Mouse (Mus musculus): ENCODE results near the gene Mapk8ip2. TPM values are rescaled to one million over a fixed set of nuclear protein-coding genes. Genes with fewer than 3 reads are reported as not detected.

Gene Mapk8ip2
- 0.04 TPM in 1 of 2 replicates, not detected in the other for total RNA-seq (2012; rRNA removed)
- total RNA-seq (2014; rRNA removed), result not detected in 2 replicates
- polyA plus RNA-seq (2012; ENCODE audit: insufficient read length, low read depth), result not detected in 2 replicates

DNA sequence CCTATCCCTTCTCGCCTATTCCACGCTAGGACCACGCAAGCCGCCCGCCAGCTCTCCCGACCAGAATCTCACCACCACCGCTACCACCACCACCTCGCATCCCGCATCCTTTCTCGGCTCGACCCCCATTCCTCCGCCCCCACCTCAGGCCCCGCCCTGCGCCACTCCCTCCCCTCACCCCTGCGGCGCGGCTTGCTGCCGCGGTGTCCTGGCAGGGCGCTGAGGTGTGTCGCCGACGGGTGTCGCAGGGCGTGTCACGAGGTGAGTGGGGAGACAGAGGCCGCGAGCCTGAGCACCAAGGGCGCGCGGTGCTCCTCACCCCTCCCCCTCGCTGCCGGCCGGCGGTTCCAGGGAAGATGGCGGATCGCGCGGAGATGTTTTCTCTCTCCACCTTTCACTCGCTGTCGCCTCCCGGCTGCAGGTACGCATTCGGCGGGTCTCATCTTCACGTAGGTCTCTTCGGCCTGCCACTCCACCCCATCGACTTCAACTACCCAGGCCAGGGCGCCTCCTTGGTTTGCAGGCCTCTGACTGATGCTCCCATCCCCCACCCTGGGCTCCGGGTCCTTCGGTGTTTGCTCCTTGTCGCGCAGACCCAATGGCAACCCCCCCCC, at the start of gene Mapk8ip2:
TSS of gene Mapk8ip2 (plus strand) at position 49 of the 614 bp plus-strand sequence.
- Histone ChIP-seq H3K9me3 (replicated peaks; ENCODE audit: low read length) (peaks cover 7% of the 10 kb centered on the region), H3K27ac (ENCODE audit: insufficient read depth, low read depth) (no peak within 1 kb of the TSS), H3K36me3 (replicated peaks in 1 of 2; ENCODE audit: control insufficient read depth in 1 of 2, insufficient read depth in 1 of 2, low read length in 1 of 2) (no peaks in the 10 kb centered on the region), H3K4me2 (ENCODE audit: insufficient read depth, low read depth, poor library complexity, severe bottlenecking) (no peak within 1 kb of the TSS), H3K27me3 (replicated peaks) (peaks cover 65% of the 10 kb centered on the region), H3K4me1 (ENCODE audit: control insufficient read depth in 1 of 2, insufficient read depth in 2 of 2) (peaks cover 1 to 3% of the 10 kb centered on the region in 2 experiments), H3K79me2 (replicated peaks; ENCODE audit: control insufficient read depth, extremely low read depth, insufficient read depth, poor library complexity, severe bottlenecking) (no peaks in the 10 kb centered on the region), H3K4me3 (replicated peaks in 1 of 3; ENCODE audit: low read depth in 2 of 3, low read length in 2 of 3, poor library complexity in 1 of 3) (no peak within 1 kb of the TSS), H3K9ac (ENCODE audit: insufficient read depth, low read depth) (no peak within 1 kb of the TSS)
- no peak for DNase-seq (ENCODE audit: extremely low read depth)
- TF ChIP-seq BHLHE40 (IDR thresholded peaks at IDR 0.05; ENCODE audit: low read depth, low read length), result no peak
- no peak for TF ChIP-seq EP300 (IDR thresholded peaks at IDR 0.05; ENCODE audit: low read length)
- TF ChIP-seq NELFE (IDR thresholded peaks at IDR 0.05; ENCODE audit: low read depth, low read length), result no peak
- TF ChIP-seq CHD1 (IDR thresholded peaks at IDR 0.05; ENCODE audit: low read depth, low read length), result no peak
- TF ChIP-seq JUN (IDR thresholded peaks at IDR 0.05; ENCODE audit: insufficient read depth, low read depth, low read length), result no peak
- in situ Hi-C loops (cut with MboI; ENCODE audit: low pct_ligation_motif_present, low pct_unique_long_range_greater_than_20kb, low sequenced_read_pairs), result no loop called here
- dilution Hi-C loops (cut with MboI; ENCODE audit: extremely low pct_ligation_motif_present, extremely low pct_unique_long_range_greater_than_20kb, low sequenced_read_pairs), result no loop called here

DNA sequence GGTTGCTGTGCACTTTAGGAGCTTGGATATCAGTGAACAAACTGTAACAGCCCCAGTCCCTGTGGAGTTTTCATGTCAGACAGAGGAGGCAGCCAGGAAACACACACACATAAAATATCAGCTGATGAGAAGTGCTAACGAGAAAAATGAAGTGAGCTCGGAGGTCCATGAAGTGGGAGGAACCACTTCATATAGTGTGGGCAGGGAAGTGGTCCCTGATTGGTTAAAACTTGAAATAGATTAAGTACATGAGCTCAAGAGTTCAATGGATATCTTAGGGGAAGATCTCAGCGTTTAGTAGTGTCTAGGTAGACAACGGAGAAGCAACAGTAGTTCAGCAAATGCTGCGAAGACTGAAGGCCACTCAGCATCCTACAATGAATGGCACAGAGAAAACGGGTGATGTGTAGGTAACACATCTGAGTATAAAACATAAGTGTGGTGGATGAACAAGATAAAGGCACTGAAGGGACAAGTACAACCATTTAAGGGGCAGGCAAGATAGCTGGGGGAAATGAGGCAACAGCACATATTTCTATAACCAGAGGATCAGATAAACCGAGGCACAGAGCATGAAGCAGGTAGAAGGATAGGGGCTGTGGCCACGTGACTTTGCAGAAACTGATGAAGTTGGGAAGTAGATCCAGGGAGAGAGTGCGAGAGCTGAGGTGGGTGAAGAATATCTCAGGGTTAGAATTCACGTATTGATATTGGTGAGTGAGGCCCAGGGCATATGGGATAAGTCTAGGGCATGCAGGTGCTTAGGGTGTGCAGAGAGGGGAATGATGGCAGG, 48.7 kb upstream of the Mapk8ip2 start:
- H3K79me2 ChIP-seq (replicated peaks; ENCODE audit: control insufficient read depth, extremely low read depth, insufficient read depth, poor library complexity, severe bottlenecking), result no peaks in the 10 kb centered on the region
- H3K9me3 ChIP-seq (replicated peaks; ENCODE audit: low read length), result peaks cover 13% of the 10 kb centered on the region
- no peaks in the 10 kb centered on the region for H3K36me3 ChIP-seq (replicated peaks in 1 of 2; ENCODE audit: control insufficient read depth in 1 of 2, insufficient read depth in 1 of 2, low read length in 1 of 2)
- no peak overlapping the region for H3K4me3 ChIP-seq (replicated peaks in 1 of 3; ENCODE audit: low read depth in 2 of 3, low read length in 2 of 3, poor library complexity in 1 of 3)
- H3K9ac ChIP-seq (ENCODE audit: insufficient read depth, low read depth), result no peak overlapping the region
- no peak overlapping the region for H3K27ac ChIP-seq (ENCODE audit: insufficient read depth, low read depth)
- peaks cover 7% of the 10 kb centered on the region for H3K27me3 ChIP-seq (replicated peaks)
- dilution Hi-C loops (cut with MboI; ENCODE audit: extremely low pct_ligation_motif_present, extremely low pct_unique_long_range_greater_than_20kb, low sequenced_read_pairs), result no loop called here
- H3K4me1 ChIP-seq (ENCODE audit: control insufficient read depth in 1 of 2, insufficient read depth in 2 of 2), result no peaks in the 10 kb centered on the region
- in situ Hi-C loops (cut with MboI; ENCODE audit: low pct_ligation_motif_present, low pct_unique_long_range_greater_than_20kb, low sequenced_read_pairs), result no loop called here
- DNase-seq (ENCODE audit: extremely low read depth), result no peak
- TF ChIP-seq MYC (IDR thresholded peaks at IDR 0.05; ENCODE audit: low read depth, low read length) (no peak), JUND (conservative IDR thresholded peaks at IDR 0.05; ENCODE audit: low read depth, low read length) (no peak), GABPA (IDR thresholded peaks at IDR 0.05; ENCODE audit: insufficient replicate concordance, low read depth, low read length) (no peak), ZNF384 (IDR thresholded peaks at IDR 0.05; ENCODE audit: low read depth, low read length) (no peak), MAZ (IDR thresholded peaks at IDR 0.05; ENCODE audit: low read depth, low read length) (no peak), BHLHE40 (IDR thresholded peaks at IDR 0.05; ENCODE audit: low read depth, low read length) (no peak), E2F4 (IDR thresholded peaks at IDR 0.05; ENCODE audit: insufficient replicate concordance, low read depth, low read length) (no peak), POLR2AphosphoS2 (IDR thresholded peaks at IDR 0.05; ENCODE audit: low read depth, low read length) (no peak), KAT2A (IDR thresholded peaks at IDR 0.05; ENCODE audit: insufficient replicate concordance, low read length) (no peak), RCOR1 (conservative IDR thresholded peaks at IDR 0.05; ENCODE audit: low read depth, low read length) (no peak), MAX (IDR thresholded peaks at IDR 0.05; ENCODE audit: low read length) (no peak), NRF1 (IDR thresholded peaks at IDR 0.05; ENCODE audit: low read depth, low read length) (no peak), USF2 (conservative IDR thresholded peaks at IDR 0.05; ENCODE audit: low read depth, low read length) (no peak), POLR2A (IDR thresholded peaks at IDR 0.05; ENCODE audit: low read depth, low read length) (no peak)
- H3K4me2 ChIP-seq (ENCODE audit: insufficient read depth, low read depth, poor library complexity, severe bottlenecking), result no peak overlapping the region
